Mouse (Mus musculus): ENCODE results near the gene Cp. TPM values are rescaled to one million over a fixed set of nuclear protein-coding genes. Genes with fewer than 3 reads are reported as not detected.

Cp gene
- total RNA-seq, 2 experiments from 2014 or later, result 3.0 to 3.6 TPM

Other genes with a start within 250 kb of the Cp start
- 109 and 112 TPM in 2 replicates for gene Hps3, start 78.3 kb downstream of the Cp start, total RNA-seq (2015)
- gene Hps3, start 78.3 kb downstream of the Cp start, total RNA-seq (2017), result 88.3 and 94.4 TPM in 2 replicates
- 57.8 and 70.3 TPM in 2 replicates for gene Hltf, start 100.8 kb downstream of the Cp start, total RNA-seq (2015)
- gene Hltf, start 100.8 kb downstream of the Cp start, total RNA-seq (2017), result 51.8 and 58.5 TPM in 2 replicates
- 190 and 197 TPM in 2 replicates for gene Gyg, start 198.3 kb downstream of the Cp start, total RNA-seq (2015)
- 64.1 and 69.4 TPM in 2 replicates for gene Gyg, start 198.3 kb downstream of the Cp start, total RNA-seq (2017)

Measured in megakaryocyte, adult 5-6 weeks (primary cell).